Mouse (Mus musculus) stomach, postnatal 0 days (tissue): ENCODE data around the gene Gmpr2.

ENCODE experiments used
- CTCF ChIP-seq: IDR thresholded peaks from 2 replicates; pipeline ENCODE4 v1.5.1; 2016; ENCODE audit warnings: antibody characterized with exemption, low read depth, mild to moderate bottlenecking, moderate library complexity
- EP300 ChIP-seq: optimal IDR thresholded peaks from 2 replicates; pipeline ENCODE3; 2016; ENCODE audit warnings: antibody characterized with exemption

- TF ChIP-seq EP300 (no peak), CTCF (peak; percentile 82)
Measured at GRCm38 (mm10) chr14:55629312-55629711, 42.4 kb upstream of the Gmpr2 start.
